Mouse (Mus musculus) embryonic fibroblast, embryonic 13.5 days (primary cell): ENCODE results near the gene Mras.

Source experiments
- CTCF ChIP-seq: IDR thresholded peaks from 2 replicates; pipeline ENCODE4 v1.5.1; 2011; ENCODE audit warnings: mild to moderate bottlenecking, control low read depth, low read length, moderate library complexity, borderline replicate concordance; ENCODE audit not compliant: insufficient read depth
- POLR2A ChIP-seq: IDR thresholded peaks from 2 replicates; pipeline ENCODE4 v1.6.1; 2011; ENCODE audit warnings: low read depth, mild to moderate bottlenecking, control low read depth, low read length, moderate library complexity

DNA sequence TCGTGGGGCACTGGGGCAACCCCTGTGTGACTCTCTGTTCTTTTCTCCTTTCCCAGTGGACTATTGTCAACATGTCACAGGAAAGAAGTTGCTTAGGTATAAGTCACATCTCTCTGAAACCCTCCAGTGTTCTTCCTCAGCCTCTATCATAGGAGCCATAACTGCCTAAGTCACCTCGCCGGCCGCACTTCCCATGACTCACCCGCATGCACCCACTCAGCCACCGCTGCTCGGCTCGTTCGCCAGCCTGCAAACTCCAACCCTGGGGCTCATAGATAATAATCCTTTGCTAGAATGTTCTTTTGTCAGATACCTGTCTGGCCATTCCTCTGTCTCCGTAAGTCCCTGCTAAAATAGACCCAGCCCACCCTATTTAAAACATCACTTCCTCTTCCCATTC lies 45.6 kb downstream of the Mras start:
- no peak for TF ChIP-seq POLR2A
- TF ChIP-seq CTCF: no peak
